Mouse (Mus musculus) limb, embryonic 13.5 days (tissue): ENCODE measurements at regions not wholly inside any gene's neighbourhood (a gene's known extent, or its start where the extent isn't known, plus 50 kb on each side); places are given as distances from the start of the nearest gene placed in this dataset.
A peak's percentile ranks its signal among the peaks of the same experiment; 100 is the strongest.

Source experiments
- ATAC-seq: fragments of 200-750 bp; cut with Nextera tagmentation; 2 replicates; pipeline ENCODE4 v1.8.0; 2017; ENCODE audit warnings: low read depth, moderate number of reproducible peaks, moderate TSS enrichment; ENCODE audit not compliant: low FRiP score
- H3K27ac ChIP-seq: fragments of 300-500 bp; sonication (generic); 2 replicates; pipeline ENCODE4 v1.5.1; 2015; ENCODE audit warnings: inconsistent platforms, mild to moderate bottlenecking, moderate library complexity
- H3K27me3 ChIP-seq: fragments of 300-500 bp; sonication (generic); 2 replicates; pipeline ENCODE4 v1.6.1; 2015; ENCODE audit warnings: mild to moderate bottlenecking, inconsistent platforms
- H3K36me3 ChIP-seq: fragments of 300-500 bp; sonication (generic); 2 replicates; pipeline ENCODE4 v1.6.1; 2015; ENCODE audit warnings: inconsistent platforms, mild to moderate bottlenecking, moderate library complexity
- H3K4me1 ChIP-seq: fragments of 300-500 bp; sonication (generic); 2 replicates; pipeline ENCODE4 v1.6.1; 2015; ENCODE audit warnings: inconsistent platforms
- H3K4me2 ChIP-seq: fragments of 300-500 bp; sonication (generic); replicated peaks from 2 replicates; pipeline ENCODE4 v1.6.1; 2015; ENCODE audit warnings: inconsistent platforms, mild to moderate bottlenecking, moderate library complexity
- H3K4me3 ChIP-seq: fragments of 300-500 bp; sonication (generic); 2 replicates; pipeline ENCODE4 v1.5.1; 2015; ENCODE audit warnings: moderate library complexity, mild to moderate bottlenecking, inconsistent platforms
- H3K9ac ChIP-seq: fragments of 300-500 bp; sonication (generic); 2 replicates; pipeline ENCODE4 v1.6.1; 2015; ENCODE audit warnings: mild to moderate bottlenecking, inconsistent platforms
- H3K9me3 ChIP-seq: fragments of 300-500 bp; sonication (generic); 2 replicates; pipeline ENCODE4 v1.6.1; 2016; ENCODE audit warnings: inconsistent platforms
- WGBS: fragments of 180-500 bp; shearing (Covaris S2); methylation state at CpG from one replicate; pipeline ENCODE4 v1.1.7; 2015; 5-methylcytosine and 5-hydroxymethylcytosine counted together

- no peak overlapping the region for H3K27ac ChIP-seq
- no peaks in the 10 kb centered on the region for H3K27me3 ChIP-seq
- H3K9ac ChIP-seq, result no peak overlapping the region
- H3K4me3 ChIP-seq, result no peak overlapping the region
- H3K9me3 ChIP-seq, result no peaks in the 10 kb centered on the region
- ATAC-seq, result no peak
- H3K36me3 ChIP-seq, result no peaks in the 10 kb centered on the region
- WGBS, result 93% methylated on average over 10 of the region's 10 CpGs
- H3K4me2 ChIP-seq, result no peak overlapping the region
- no peaks in the 10 kb centered on the region for H3K4me1 ChIP-seq
Observed at GRCm38 (mm10) chr9:118354911-118355310, 123.1 kb upstream of the Eomes start.

- no peaks in the 10 kb centered on the region for H3K4me1 ChIP-seq
- 92% methylated on average over 8 of the region's 8 CpGs for WGBS
- ATAC-seq, result no peak
Observed at GRCm38 (mm10) chr9:118357406-118357805, 120.6 kb upstream of the Eomes start.

GRCm38 (mm10) chr9:118363929-118364328 lies 114.1 kb upstream of the Eomes start:
- WGBS, result 92% methylated on average over 2 of the region's 2 CpGs
- no peaks in the 10 kb centered on the region for H3K9me3 ChIP-seq
- no peak overlapping the region for H3K4me3 ChIP-seq
- no peak overlapping the region for H3K9ac ChIP-seq
- H3K27me3 ChIP-seq, result no peaks in the 10 kb centered on the region
- no peaks in the 10 kb centered on the region for H3K4me1 ChIP-seq
- no peak overlapping the region for H3K4me2 ChIP-seq
- no peaks in the 10 kb centered on the region for H3K36me3 ChIP-seq
- no peak overlapping the region for H3K27ac ChIP-seq
- ATAC-seq, result no peak

More at GRCm38 (mm10) chr9:118357406-118357805, 120.6 kb upstream of the Eomes start:
- Histone ChIP-seq H3K4me2 (no peak overlapping the region), H3K9ac (no peak overlapping the region), H3K27me3 (no peaks in the 10 kb centered on the region), H3K27ac (no peak overlapping the region), H3K9me3 (no peaks in the 10 kb centered on the region), H3K4me3 (no peak overlapping the region), H3K36me3 (no peaks in the 10 kb centered on the region)

GRCm38 (mm10) chr9:118365431-118365830 lies 112.6 kb upstream of the Eomes start:
- Histone ChIP-seq H3K36me3 (no peaks in the 10 kb centered on the region), H3K27ac (no peak overlapping the region), H3K9me3 (no peaks in the 10 kb centered on the region), H3K4me2 (no peak overlapping the region), H3K4me3 (no peak overlapping the region), H3K9ac (no peak overlapping the region), H3K4me1 (no peaks in the 10 kb centered on the region), H3K27me3 (no peaks in the 10 kb centered on the region)
- ATAC-seq, result no peak
- 81% methylated on average over 9 of the region's 9 CpGs for WGBS

GRCm38 (mm10) chr9:118367314-118367713 lies 110.7 kb upstream of the Eomes start:
- Histone ChIP-seq H3K9me3 (no peaks in the 10 kb centered on the region), H3K36me3 (no peaks in the 10 kb centered on the region), H3K4me2 (no peak overlapping the region), H3K27ac (no peak overlapping the region), H3K27me3 (no peaks in the 10 kb centered on the region), H3K9ac (no peak overlapping the region), H3K4me3 (no peak overlapping the region), H3K4me1 (no peaks in the 10 kb centered on the region)
- no peak for ATAC-seq
- WGBS, result 65% methylated on average over 4 of the region's 4 CpGs

- H3K36me3 ChIP-seq, result no peaks in the 10 kb centered on the region
- no peaks in the 10 kb centered on the region for H3K9me3 ChIP-seq
- no peak overlapping the region for H3K9ac ChIP-seq
- H3K4me1 ChIP-seq, result no peaks in the 10 kb centered on the region
- H3K4me3 ChIP-seq, result no peak overlapping the region
- ATAC-seq, result no peak
- no peaks in the 10 kb centered on the region for H3K27me3 ChIP-seq
- 77% methylated on average over 6 of the region's 6 CpGs for WGBS
- no peak overlapping the region for H3K4me2 ChIP-seq
- H3K27ac ChIP-seq, result no peak overlapping the region
Observed at GRCm38 (mm10) chr9:118370581-118370980, 107.4 kb upstream of the Eomes start.

GRCm38 (mm10) chr9:118374680-118375079 lies 103.3 kb upstream of the Eomes start:
- no peak overlapping the region for H3K4me2 ChIP-seq
- H3K27ac ChIP-seq, result no peak overlapping the region
- no peak overlapping the region for H3K4me3 ChIP-seq
- no peaks in the 10 kb centered on the region for H3K36me3 ChIP-seq
- H3K9ac ChIP-seq, result no peak overlapping the region
- no peaks in the 10 kb centered on the region for H3K9me3 ChIP-seq
- WGBS, result 67% methylated on average over 5 of the region's 5 CpGs
- no peaks in the 10 kb centered on the region for H3K4me1 ChIP-seq
- H3K27me3 ChIP-seq, result no peaks in the 10 kb centered on the region
- ATAC-seq, result no peak

GRCm38 (mm10) chr9:118379055-118379454 lies 99.0 kb upstream of the Eomes start:
- no peaks in the 10 kb centered on the region for H3K4me1 ChIP-seq
- ATAC-seq, result no peak
- no peak overlapping the region for H3K9ac ChIP-seq
- WGBS, result 28% methylated on average over 6 of the region's 6 CpGs
- H3K9me3 ChIP-seq, result no peaks in the 10 kb centered on the region
- no peak overlapping the region for H3K4me3 ChIP-seq
- H3K4me2 ChIP-seq, result no peak overlapping the region
- H3K27me3 ChIP-seq, result no peaks in the 10 kb centered on the region
- no peaks in the 10 kb centered on the region for H3K36me3 ChIP-seq
- H3K27ac ChIP-seq, result no peak overlapping the region

GRCm38 (mm10) chr9:118382532-118382931 lies 95.5 kb upstream of the Eomes start:
- no peaks in the 10 kb centered on the region for H3K9me3 ChIP-seq
- no peak overlapping the region for H3K4me2 ChIP-seq
- H3K27me3 ChIP-seq, result peaks cover 14% of the 10 kb centered on the region
- H3K36me3 ChIP-seq, result no peaks in the 10 kb centered on the region
- no peak overlapping the region for H3K4me3 ChIP-seq
- 82% methylated on average over 3 of the region's 3 CpGs for WGBS
- ATAC-seq, result no peak
- H3K27ac ChIP-seq, result no peak overlapping the region
- no peaks in the 10 kb centered on the region for H3K4me1 ChIP-seq
- no peak overlapping the region for H3K9ac ChIP-seq

- 44% methylated on average over 2 of the region's 2 CpGs for WGBS
- Histone ChIP-seq H3K27ac (no peak overlapping the region), H3K9ac (no peak overlapping the region), H3K4me3 (no peak overlapping the region), H3K36me3 (no peaks in the 10 kb centered on the region), H3K4me1 (no peaks in the 10 kb centered on the region), H3K9me3 (no peaks in the 10 kb centered on the region), H3K4me2 (no peak overlapping the region), H3K27me3 (peaks cover 35% of the 10 kb centered on the region)
- no peak for ATAC-seq
Observed at GRCm38 (mm10) chr9:118384610-118385009, 93.4 kb upstream of the Eomes start.

- Histone ChIP-seq H3K27ac (no peak overlapping the region), H3K4me2 (no peak overlapping the region), H3K27me3 (peaks cover 57% of the 10 kb centered on the region), H3K9me3 (no peaks in the 10 kb centered on the region), H3K36me3 (no peaks in the 10 kb centered on the region), H3K9ac (no peak overlapping the region), H3K4me3 (no peak overlapping the region), H3K4me1 (no peaks in the 10 kb centered on the region)
- 28% methylated on average over 8 of the region's 8 CpGs for WGBS
- no peak for ATAC-seq
Observed at GRCm38 (mm10) chr9:118387631-118388030, 90.4 kb upstream of the Eomes start.

GRCm38 (mm10) chr9:118389481-118390334 lies 88.3 kb upstream of the Eomes start:
- H3K27me3 ChIP-seq, result peaks cover 57% of the 10 kb centered on the region
- no peak for ATAC-seq
- WGBS, result 5% methylated on average over 27 of the region's 27 CpGs
- H3K9ac ChIP-seq, result peak overlapping the region; percentile 31; the same call in 1 of the 2 replicates
- peak overlapping the region; percentile 59 for H3K4me2 ChIP-seq
- no peaks in the 10 kb centered on the region for H3K36me3 ChIP-seq
- H3K4me3 ChIP-seq, result peak overlapping the region; percentile 39
- H3K9me3 ChIP-seq, result no peaks in the 10 kb centered on the region
- H3K27ac ChIP-seq, result no peak overlapping the region
- no peaks in the 10 kb centered on the region for H3K4me1 ChIP-seq

- no peaks in the 10 kb centered on the region for H3K9me3 ChIP-seq
- no peak overlapping the region for H3K4me3 ChIP-seq
- ATAC-seq, result no peak
- H3K36me3 ChIP-seq, result no peaks in the 10 kb centered on the region
- no peak overlapping the region for H3K27ac ChIP-seq
- H3K4me1 ChIP-seq, result no peaks in the 10 kb centered on the region
- no peak overlapping the region for H3K9ac ChIP-seq
- WGBS, result 43% methylated on average over 3 of the region's 3 CpGs
- peaks cover 52% of the 10 kb centered on the region for H3K27me3 ChIP-seq
- no peak overlapping the region for H3K4me2 ChIP-seq
Observed at GRCm38 (mm10) chr9:118390679-118391078, 87.3 kb upstream of the Eomes start.
